Mouse (Mus musculus) olfactory bulb, adult 2 months (tissue): ENCODE measurements around the gene Arhgap30. TPM values are rescaled to one million over a fixed set of nuclear protein-coding genes. Genes with fewer than 3 reads are reported as not detected.

Experiments used
- H3K27ac ChIP-seq: fragments of 200-500 bp; 2 replicates; pipeline ENCODE4 v1.5.1; 2012; ENCODE audit warnings: low read depth, low read length; ENCODE audit not compliant: insufficient read depth
- H3K4me1 ChIP-seq: fragments of 200-500 bp; 2 replicates; pipeline ENCODE4 v1.6.1; 2012; ENCODE audit warnings: low read length; ENCODE audit not compliant: control insufficient read depth, insufficient read depth
- H3K4me3 ChIP-seq: fragments of 200-500 bp; 2 replicates; pipeline ENCODE4 v1.5.1; 2012; ENCODE audit warnings: mild to moderate bottlenecking, low read depth, low read length, moderate library complexity; ENCODE audit not compliant: insufficient read depth
- CTCF ChIP-seq: fragments of 200-500 bp; IDR thresholded peaks from 2 replicates; pipeline ENCODE4 v1.5.1; 2012; ENCODE audit warnings: low read depth, mild to moderate bottlenecking, low read length, moderate library complexity; ENCODE audit not compliant: insufficient read depth
- POLR2A ChIP-seq: fragments of 200-500 bp; IDR thresholded peaks from 2 replicates; pipeline ENCODE4 v1.6.1; 2012; ENCODE audit warnings: mild to moderate bottlenecking, low read depth, low read length, moderate library complexity; ENCODE audit not compliant: insufficient read depth
- WGBS: fragments of 180-500 bp; shearing (Covaris S2); methylation state at CpG from one replicate; pipeline ENCODE4 v1.1.7; 2018; 5-methylcytosine and 5-hydroxymethylcytosine counted together
- polyA plus RNA-seq: library from polyadenylated mRNA; stranded (reverse); fragments of >200 nt; gene quantifications from 2 replicates; pipeline ENCODE4 v1.2.4, GENCODE M21; 2012; ENCODE audit warnings: low replicate concordance; ENCODE audit not compliant: missing spikeins, insufficient read depth, insufficient read length

Gene Arhgap30
- polyA plus RNA-seq, 1 experiment: 90.1 TPM

GRCm38 (mm10) chr1:171372880-171373279 lies 15.9 kb upstream of the Arhgap30 start:
- TF ChIP-seq POLR2A (no peak), CTCF (no peak)
- WGBS: 76% methylated on average over 3 of the region's 3 CpGs
- H3K4me1 ChIP-seq: peaks cover 3% of the 10 kb centered on the region
- no peak overlapping the region for H3K27ac ChIP-seq
- H3K4me3 ChIP-seq: no peak overlapping the region

- Histone ChIP-seq H3K4me1 (peaks cover 3% of the 10 kb centered on the region), H3K4me3 (no peak overlapping the region), H3K27ac (no peak overlapping the region)
- 3% methylated on average over 4 of the region's 4 CpGs for WGBS
- TF ChIP-seq POLR2A: no peak
Observed at GRCm38 (mm10) chr1:171373946-171374345, 14.8 kb upstream of the Arhgap30 start.

GRCm38 (mm10) chr1:171375646-171376097 lies 13.1 kb upstream of the Arhgap30 start:
- no peak overlapping the region for H3K4me3 ChIP-seq
- TF ChIP-seq POLR2A (no peak), CTCF (no peak)
- no peak overlapping the region for H3K27ac ChIP-seq
- H3K4me1 ChIP-seq: peaks cover 13% of the 10 kb centered on the region
- 59% methylated on average over 9 of the region's 9 CpGs for WGBS

GRCm38 (mm10) chr1:171378298-171378697 lies 10.5 kb upstream of the Arhgap30 start:
- Histone ChIP-seq H3K4me3 (no peak overlapping the region), H3K4me1 (peaks cover 13% of the 10 kb centered on the region), H3K27ac (no peak overlapping the region)
- WGBS: 97% methylated on average over 6 of the region's 6 CpGs
- TF ChIP-seq POLR2A (no peak), CTCF (no peak)

- 5% methylated on average over 31 of the region's 31 CpGs for WGBS
- H3K27ac ChIP-seq: no peak overlapping the region
Observed at GRCm38 (mm10) chr1:171379935-171380599, 8.7 kb upstream of the Arhgap30 start.

GRCm38 (mm10) chr1:171382096-171382620 lies 6.6 kb upstream of the Arhgap30 start:
- Histone ChIP-seq H3K4me3 (no peak overlapping the region), H3K27ac (no peak overlapping the region), H3K4me1 (peaks cover 9% of the 10 kb centered on the region)
- 91% methylated on average over 11 of the region's 11 CpGs for WGBS
- TF ChIP-seq CTCF: no peak
- no peak for TF ChIP-seq POLR2A

More at GRCm38 (mm10) chr1:171379935-171380599, 8.7 kb upstream of the Arhgap30 start:
- Histone ChIP-seq H3K4me3 (peak overlapping the region; percentile 44), H3K4me1 (peaks cover 9% of the 10 kb centered on the region)
- no peak for TF ChIP-seq POLR2A
- TF ChIP-seq CTCF: peak; percentile 55

- Histone ChIP-seq H3K4me1 (peaks cover 9% of the 10 kb centered on the region), H3K27ac (no peak overlapping the region), H3K4me3 (no peak overlapping the region)
- WGBS: 67% methylated on average over 9 of the region's 9 CpGs
- TF ChIP-seq POLR2A (no peak), CTCF (no peak)
Observed at GRCm38 (mm10) chr1:171384361-171384760, 4.4 kb upstream of the Arhgap30 start.

GRCm38 (mm10) chr1:171385171-171385570 lies 3.6 kb upstream of the Arhgap30 start:
- H3K4me3 ChIP-seq: no peak overlapping the region
- peaks cover 4% of the 10 kb centered on the region for H3K4me1 ChIP-seq
- no peak overlapping the region for H3K27ac ChIP-seq
- WGBS: 76% methylated on average over 9 of the region's 9 CpGs
- TF ChIP-seq CTCF: no peak

GRCm38 (mm10) chr1:171387099-171387498 lies 1.7 kb upstream of the Arhgap30 start:
- no peak overlapping the region for H3K4me3 ChIP-seq
- no peaks in the 10 kb centered on the region for H3K4me1 ChIP-seq
- no peak overlapping the region for H3K27ac ChIP-seq
- 42% methylated on average over 6 of the region's 6 CpGs for WGBS
- TF ChIP-seq CTCF (peak; percentile 21; the same call in 1 of the 2 replicates), POLR2A (no peak)
